Mouse (Mus musculus) kidney, postnatal 36 days (tissue): ENCODE measurements at regions not wholly inside any gene's neighbourhood (a gene's known extent, or its start where the extent isn't known, plus 50 kb on each side); places are given as distances from the start of the nearest gene placed in this dataset.

Experiments used
- DNase-seq, 2 experiments: peaks; one replicate each; pipeline ENCODE4 v3.0.0; 2021 to 2022; ENCODE audit warnings: mixed read lengths in 2 of 2

- no peak for DNase-seq
Measured at GRCm38 (mm10) chr8:128559004-128559662, 126.3 kb upstream of the Itgb1 start.

DNA sequence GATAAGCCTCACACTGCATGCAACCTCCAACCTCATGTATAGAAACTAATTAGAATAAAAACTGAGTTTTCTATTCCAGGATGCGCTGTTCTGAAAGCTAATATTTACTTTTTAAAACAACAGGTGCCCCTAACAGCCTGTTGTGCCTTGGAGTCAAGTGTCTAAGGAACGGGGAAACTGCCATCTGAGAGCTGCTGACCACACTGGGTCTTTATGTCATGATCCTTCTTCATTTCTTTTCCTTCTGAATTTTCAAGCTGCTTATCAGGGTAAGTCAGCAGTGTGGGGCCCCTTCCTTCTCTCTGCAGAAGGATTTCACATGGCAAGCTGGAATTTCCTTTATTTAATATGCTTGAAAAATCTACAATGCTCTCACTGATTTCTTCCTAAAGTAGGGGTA is 125.0 kb upstream of the Itgb1 start:
- no peak for DNase-seq

GRCm38 (mm10) chr8:128561016-128561415 is 124.4 kb upstream of the Itgb1 start:
- no peak for DNase-seq

GRCm38 (mm10) chr8:128562625-128563024 is 122.8 kb upstream of the Itgb1 start:
- peak; percentile 12 to 21 for DNase-seq

DNA sequence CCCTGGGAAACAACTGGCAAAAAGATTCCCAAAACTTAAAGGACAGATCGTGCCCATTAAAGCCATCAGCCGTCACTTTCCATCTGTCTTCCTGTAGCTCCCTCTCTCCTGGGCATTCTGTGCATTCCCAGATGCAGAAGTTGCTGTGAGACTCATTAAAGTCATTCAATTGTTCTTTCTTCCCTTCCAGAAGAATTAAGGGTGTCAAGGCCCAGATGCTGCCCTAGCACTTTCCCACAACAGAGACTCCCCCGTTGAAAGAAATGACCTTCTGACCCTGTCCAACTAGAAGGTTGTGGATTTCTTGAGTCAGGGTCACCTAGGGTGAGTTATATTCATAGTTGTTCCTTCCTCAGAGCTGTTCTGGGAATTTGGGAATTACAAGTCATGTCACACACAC is 121.7 kb upstream of the Itgb1 start:
- no peak for DNase-seq

DNA sequence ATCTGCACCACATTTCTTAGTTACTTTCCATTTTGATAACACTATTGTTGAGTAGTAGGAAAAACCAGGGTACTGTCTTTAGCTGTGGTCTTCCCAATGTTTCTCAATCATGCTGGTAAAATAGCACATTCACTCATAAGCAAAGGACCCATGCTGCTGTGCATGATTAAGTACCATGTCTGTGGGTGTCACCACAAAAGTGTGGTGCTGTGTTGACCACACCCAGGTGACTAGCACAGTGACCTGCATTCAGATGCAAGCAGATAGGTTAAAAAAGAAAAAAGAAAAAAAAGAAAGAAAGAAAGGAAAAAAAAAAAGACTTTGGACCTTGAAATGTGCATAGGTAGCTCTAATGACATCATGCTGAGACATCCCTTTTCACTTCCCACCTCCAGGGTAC is 113.2 kb upstream of the Itgb1 start:
- no peak for DNase-seq

DNA sequence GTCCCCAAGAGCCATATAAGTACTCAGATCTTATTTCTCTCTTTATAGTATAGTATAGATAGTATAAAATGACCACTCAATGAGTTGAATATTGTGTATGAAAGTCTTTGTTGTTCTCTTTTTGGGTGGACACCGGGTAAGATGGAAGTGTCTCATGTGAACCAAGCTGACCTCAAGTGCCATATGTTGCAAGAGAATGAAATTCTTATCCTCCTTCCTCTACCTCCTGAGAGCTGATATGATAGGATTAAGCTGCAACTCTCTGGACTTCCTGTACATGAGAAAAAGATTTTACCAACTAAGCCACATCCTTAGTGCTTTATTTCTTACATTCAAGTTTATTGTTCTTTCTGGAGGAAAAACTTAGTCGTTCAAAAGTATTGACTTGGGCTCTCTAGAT is 91.3 kb upstream of the Itgb1 start:
- no peak for DNase-seq

GRCm38 (mm10) chr8:128594780-128595179 is 90.7 kb upstream of the Itgb1 start:
- peak; percentile 16 to 18 for DNase-seq

DNA sequence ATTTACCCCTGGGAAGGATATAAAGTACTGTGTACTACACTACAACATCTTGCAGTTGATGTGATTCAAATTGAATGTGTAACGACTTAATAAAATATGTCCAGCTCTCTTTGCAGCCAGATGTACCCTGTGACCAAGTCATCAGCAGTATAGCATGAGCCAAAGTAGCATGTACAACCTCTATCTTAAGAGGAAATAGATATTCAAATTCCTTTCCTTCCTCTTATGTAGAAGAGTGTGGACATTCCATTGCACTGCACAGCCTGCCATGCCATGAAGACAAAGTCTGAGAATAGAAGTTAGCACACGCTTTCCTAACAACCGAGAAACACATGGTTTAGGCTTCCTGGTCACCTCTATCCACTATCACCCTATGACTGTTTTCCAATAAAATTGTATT is 79.9 kb upstream of the Itgb1 start:
- DNase-seq: no peak

- DNase-seq: peak; percentile 9 to 25
Measured at GRCm38 (mm10) chr8:128608876-128609275, 76.6 kb upstream of the Itgb1 start.

GRCm38 (mm10) chr8:128612607-128613006 is 72.8 kb upstream of the Itgb1 start:
- DNase-seq: no peak

GRCm38 (mm10) chr8:128617854-128618253 is 67.6 kb upstream of the Itgb1 start:
- DNase-seq: peak in 1 of 2 experiments; percentile 8

GRCm38 (mm10) chr8:128619086-128619485 is 66.4 kb upstream of the Itgb1 start:
- DNase-seq: no peak
